Mouse (Mus musculus) brain, embryonic 18.5 days (tissue): ENCODE data around the gene Sema4a.

Experiments used
- DNase-seq: peaks from one replicate; pipeline ENCODE4 v3.0.0-alpha.2; 2012; ENCODE audit warnings: low read depth, low spot score

Gene Sema4a

GRCm38 (mm10) chr3:88456313-88456712 lies 4.7 kb downstream of the Sema4a start:
- no peak for DNase-seq

GRCm38 (mm10) chr3:88455588-88456264 lies 5.3 kb downstream of the Sema4a start:
- no peak for DNase-seq

- no peak for DNase-seq
Measured at GRCm38 (mm10) chr3:88454762-88455587, 6.0 kb downstream of the Sema4a start.

- no peak for DNase-seq
Measured at GRCm38 (mm10) chr3:88453986-88454385, 7.0 kb downstream of the Sema4a start.

- DNase-seq: no peak
Measured at GRCm38 (mm10) chr3:88453369-88453768, 7.6 kb downstream of the Sema4a start.

- DNase-seq: no peak
Measured at GRCm38 (mm10) chr3:88452716-88453115, 8.3 kb downstream of the Sema4a start.

- no peak for DNase-seq
Measured at GRCm38 (mm10) chr3:88452246-88452645, 8.7 kb downstream of the Sema4a start.

GRCm38 (mm10) chr3:88450379-88451131 lies 10.4 kb downstream of the Sema4a start:
- no peak for DNase-seq

GRCm38 (mm10) chr3:88449395-88450023 lies 11.5 kb downstream of the Sema4a start:
- no peak for DNase-seq

- no peak for DNase-seq
Measured at GRCm38 (mm10) chr3:88448443-88448842, 12.5 kb downstream of the Sema4a start.

GRCm38 (mm10) chr3:88447676-88448183 lies 13.3 kb downstream of the Sema4a start:
- DNase-seq: no peak

GRCm38 (mm10) chr3:88446471-88447123 lies 14.4 kb downstream of the Sema4a start:
- no peak for DNase-seq

- DNase-seq: no peak
Measured at GRCm38 (mm10) chr3:88442888-88443287, 18.1 kb downstream of the Sema4a start.

GRCm38 (mm10) chr3:88442488-88442887 lies 18.5 kb downstream of the Sema4a start:
- no peak for DNase-seq

- DNase-seq: no peak
Measured at GRCm38 (mm10) chr3:88440500-88441381, 20.2 kb downstream of the Sema4a start.

- DNase-seq: no peak
Measured at GRCm38 (mm10) chr3:88439582-88439981, 21.4 kb downstream of the Sema4a start.

GRCm38 (mm10) chr3:88437454-88437853 lies 23.5 kb downstream of the Sema4a start:
- DNase-seq: no peak

- no peak for DNase-seq
Measured at GRCm38 (mm10) chr3:88436395-88437201, 24.4 kb downstream of the Sema4a start.

- DNase-seq: no peak
Measured at GRCm38 (mm10) chr3:88435515-88435914, 25.5 kb downstream of the Sema4a start.
